Mouse (Mus musculus) neural tube, embryonic 15.5 days (tissue): ENCODE measurements around the gene Adamts4. TPM values are rescaled to one million over a fixed set of nuclear protein-coding genes. Genes with fewer than 3 reads are reported as not detected.

Experiments used
- ATAC-seq: fragments of 200-750 bp; cut with Nextera tagmentation; 2 replicates; pipeline ENCODE4 v1.8.0; 2017; ENCODE audit warnings: mild to moderate bottlenecking, moderate TSS enrichment, moderate library complexity; ENCODE audit not compliant: low FRiP score
- H3K27ac ChIP-seq: fragments of 300-500 bp; sonication (generic); replicated peaks from 2 replicates; pipeline ENCODE4 v1.5.1; 2015; ENCODE audit warnings: mild to moderate bottlenecking, inconsistent platforms
- H3K27me3 ChIP-seq: fragments of 300-500 bp; sonication (generic); replicated peaks from 2 replicates; pipeline ENCODE4 v1.6.1; 2015; ENCODE audit warnings: inconsistent platforms
- H3K36me3 ChIP-seq: fragments of 300-500 bp; sonication (generic); 2 replicates; pipeline ENCODE4 v1.6.1; 2015; ENCODE audit warnings: inconsistent platforms
- H3K4me1 ChIP-seq: fragments of 300-500 bp; sonication (generic); 2 replicates; pipeline ENCODE4 v1.6.1; 2015; ENCODE audit warnings: inconsistent platforms
- H3K4me2 ChIP-seq: fragments of 300-500 bp; sonication (generic); 2 replicates; pipeline ENCODE4 v1.6.1; 2015; ENCODE audit warnings: inconsistent platforms, mild to moderate bottlenecking, moderate library complexity
- H3K4me3 ChIP-seq: fragments of 300-500 bp; sonication (generic); replicated peaks from 2 replicates; pipeline ENCODE4 v1.5.1; 2015; ENCODE audit warnings: mild to moderate bottlenecking, inconsistent platforms
- H3K9ac ChIP-seq: fragments of 300-500 bp; sonication (generic); replicated peaks from 2 replicates; pipeline ENCODE4 v1.6.1; 2015; ENCODE audit warnings: mild to moderate bottlenecking, inconsistent platforms
- H3K9me3 ChIP-seq: fragments of 300-500 bp; sonication (generic); replicated peaks from 2 replicates; pipeline ENCODE4 v1.6.1; 2016; ENCODE audit warnings: inconsistent platforms
- WGBS: fragments of 180-500 bp; shearing (Covaris S2); methylation state at CpG from one replicate; pipeline ENCODE4 v1.1.7; 2015; ENCODE audit warnings: mixed read lengths; 5-methylcytosine and 5-hydroxymethylcytosine counted together
- polyA plus RNA-seq: library from polyadenylated mRNA; unstranded; fragments of >200 nt; fragmentation: Nextera tagmentation; extraction: Ambion mirVana; gene quantifications from 2 replicates; pipeline ENCODE4 v1.2.1, GENCODE M21; 2015

The Adamts4 gene
- polyA plus RNA-seq, 1 experiment from 2014 or later, result 3.3 TPM

DNA sequence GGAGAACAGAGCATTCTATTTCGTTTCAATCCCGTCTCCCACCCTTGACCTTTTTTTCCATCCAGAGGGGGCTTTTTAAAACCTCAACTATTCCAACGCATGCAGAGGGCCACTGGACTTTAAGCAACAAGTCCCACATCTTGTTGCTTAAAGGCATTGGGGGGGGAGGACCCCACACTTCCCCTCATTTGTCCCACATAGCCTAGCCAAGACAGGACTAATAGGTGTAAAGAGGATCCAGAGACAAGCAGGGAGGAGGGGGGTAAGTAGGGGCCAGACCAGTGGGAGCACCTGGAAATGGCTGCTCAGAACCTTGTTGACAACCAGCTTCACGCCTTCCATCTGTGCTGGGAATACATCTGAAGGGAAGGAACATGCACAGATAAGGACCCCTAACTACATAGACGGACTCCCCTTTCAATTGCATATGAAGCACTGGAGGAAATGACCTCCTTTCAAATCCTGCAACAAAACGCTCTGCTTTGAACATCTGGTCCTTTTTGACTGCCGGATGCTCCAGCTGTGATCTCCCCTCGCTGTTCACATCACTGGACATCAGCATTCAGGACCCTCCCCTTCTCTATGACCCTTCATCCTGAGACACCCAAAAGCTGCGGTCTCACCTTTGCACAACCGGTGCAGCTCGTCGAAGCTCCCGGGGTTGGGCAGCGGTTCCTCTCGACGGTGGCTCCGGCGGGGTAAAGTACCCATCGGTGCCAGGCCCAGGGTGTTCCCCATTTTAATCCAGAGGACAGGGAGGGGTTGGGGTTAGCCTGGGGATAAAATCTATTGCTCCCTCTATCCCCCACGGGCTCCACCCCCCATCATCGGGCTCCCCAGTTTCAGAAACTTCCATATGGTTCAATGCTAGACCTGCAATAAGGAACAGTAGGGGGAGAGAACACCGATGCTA lies 28.7 kb upstream of the Adamts4 start:
- H3K9me3 ChIP-seq, result no peaks in the 10 kb centered on the region
- peak overlapping the region; percentile 81 for H3K27ac ChIP-seq
- H3K4me1 ChIP-seq, result peaks cover 18% of the 10 kb centered on the region
- peak overlapping the region; percentile 66 for H3K9ac ChIP-seq
- WGBS, result 4% methylated on average over 22 of the region's 22 CpGs
- peaks cover 19% of the 10 kb centered on the region for H3K36me3 ChIP-seq
- H3K4me2 ChIP-seq, result peak overlapping the region; percentile 90
- no peaks in the 10 kb centered on the region for H3K27me3 ChIP-seq
- ATAC-seq, result peak; percentile 14
- H3K4me3 ChIP-seq, result peak overlapping the region; percentile 74

GRCm38 (mm10) chr1:171222238-171223155 lies 27.7 kb upstream of the Adamts4 start, which contains the start of gene Tomm40l:
Gene Tomm40l (minus strand): TSS chr1:171222514.
- H3K4me1 ChIP-seq, result peaks cover 18% of the 10 kb centered on the region
- peak within 1 kb of the TSS; percentile 66 for H3K9ac ChIP-seq
- H3K36me3 ChIP-seq, result peaks cover 19% of the 10 kb centered on the region
- ATAC-seq, result peak; percentile 95
- H3K27me3 ChIP-seq, result no peaks in the 10 kb centered on the region
- H3K4me3 ChIP-seq, result peak within 1 kb of the TSS; percentile 74
- H3K4me2 ChIP-seq, result peak within 1 kb of the TSS; percentile 90
- peak within 1 kb of the TSS; percentile 81 for H3K27ac ChIP-seq
- WGBS, result 4% methylated on average over 28 of the region's 28 CpGs
- H3K9me3 ChIP-seq, result no peaks in the 10 kb centered on the region

DNA sequence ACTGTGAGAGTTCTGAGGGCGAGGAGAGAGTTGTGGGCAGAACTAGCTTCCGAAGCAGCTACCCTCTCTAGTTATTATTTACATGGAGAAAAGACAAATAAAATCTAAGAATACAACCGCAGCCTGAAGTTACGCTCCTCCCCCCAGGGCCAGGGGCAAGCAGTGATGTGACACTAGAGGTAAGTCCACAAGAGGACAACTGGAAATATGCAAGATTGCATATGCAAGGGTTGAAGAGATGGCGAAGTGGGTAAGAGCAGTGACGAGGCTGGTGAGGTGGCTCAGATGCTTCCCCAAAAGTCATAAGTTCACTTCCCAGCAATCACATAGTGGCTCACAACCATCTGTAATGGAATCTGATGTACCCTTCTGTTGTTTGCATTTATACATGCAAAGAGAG lies 27.1 kb upstream of the Adamts4 start:
- Histone ChIP-seq H3K9me3 (no peaks in the 10 kb centered on the region), H3K4me3 (peak overlapping the region; percentile 74), H3K27me3 (no peaks in the 10 kb centered on the region), H3K4me2 (peak overlapping the region; percentile 90), H3K36me3 (peaks cover 19% of the 10 kb centered on the region), H3K4me1 (peaks cover 18% of the 10 kb centered on the region), H3K27ac (peak overlapping the region; percentile 77), H3K9ac (no peak overlapping the region)
- WGBS, result 90% methylated on average over 6 of the region's 6 CpGs
- no peak for ATAC-seq

- WGBS, result 88% methylated on average over 2 of the region's 2 CpGs
- ATAC-seq, result no peak
- peaks cover 18% of the 10 kb centered on the region for H3K4me1 ChIP-seq
Measured at GRCm38 (mm10) chr1:171223796-171224195, 26.4 kb upstream of the Adamts4 start.

DNA sequence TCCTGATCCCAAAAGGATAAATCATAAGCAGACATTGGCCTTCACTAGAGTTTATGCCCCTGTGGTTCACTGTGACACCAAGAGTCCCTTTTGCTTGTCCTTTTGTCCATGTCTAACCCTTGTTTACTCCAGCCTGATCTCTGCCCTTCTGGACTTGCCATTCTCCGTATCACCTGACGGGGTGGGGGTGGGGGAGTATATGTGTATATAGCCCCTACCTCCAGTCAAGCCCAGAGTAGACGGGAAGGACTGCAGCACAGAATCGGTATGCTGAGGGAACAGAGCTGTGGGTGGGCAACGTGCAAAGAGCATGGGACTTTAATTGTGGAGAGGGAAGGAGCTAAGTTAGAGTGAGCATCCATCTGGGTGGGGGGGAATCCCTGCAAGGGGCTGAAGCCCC lies 25.4 kb upstream of the Adamts4 start, which contains the start of gene Apoa2:
Apoa2 (plus strand) TSS at position 198 of the 400 bp plus-strand sequence.
- 84% methylated on average over 5 of the region's 5 CpGs for WGBS
- Histone ChIP-seq H3K4me3 (no peak within 1 kb of the TSS), H3K9ac (no peak within 1 kb of the TSS), H3K4me2 (no peak within 1 kb of the TSS), H3K36me3 (peaks cover 3% of the 10 kb centered on the region), H3K27ac (no peak within 1 kb of the TSS), H3K9me3 (no peaks in the 10 kb centered on the region), H3K4me1 (peaks cover 18% of the 10 kb centered on the region), H3K27me3 (no peaks in the 10 kb centered on the region)
- ATAC-seq, result no peak

More at GRCm38 (mm10) chr1:171223796-171224195, 26.4 kb upstream of the Adamts4 start:
- H3K27me3 ChIP-seq, result no peaks in the 10 kb centered on the region
- no peak overlapping the region for H3K9ac ChIP-seq
- no peak overlapping the region for H3K4me2 ChIP-seq
- H3K27ac ChIP-seq, result no peak overlapping the region
- H3K36me3 ChIP-seq, result peaks cover 14% of the 10 kb centered on the region
- no peaks in the 10 kb centered on the region for H3K9me3 ChIP-seq
- no peak overlapping the region for H3K4me3 ChIP-seq

DNA sequence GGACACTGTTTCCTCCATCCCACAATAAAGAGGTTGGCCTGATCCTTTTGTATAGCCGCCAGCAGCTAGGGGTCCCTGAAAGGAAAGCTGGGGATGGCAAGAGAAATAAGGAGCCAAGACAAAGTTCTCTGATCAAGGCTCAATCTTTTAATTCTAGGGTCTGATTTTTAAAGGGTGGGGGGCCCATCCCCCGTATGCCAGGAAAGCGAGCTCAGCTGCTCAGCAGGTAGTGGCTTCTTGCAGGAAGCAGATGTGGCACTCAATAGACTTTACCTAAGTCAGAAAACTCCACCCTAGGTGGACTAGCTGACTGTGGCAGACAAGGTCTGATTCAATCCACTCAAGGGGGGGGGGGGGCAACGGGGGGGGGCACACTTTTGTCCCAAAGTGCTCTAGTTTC lies 23.4 kb upstream of the Adamts4 start:
- Histone ChIP-seq H3K27me3 (no peaks in the 10 kb centered on the region), H3K4me3 (no peak overlapping the region), H3K27ac (no peak overlapping the region), H3K9me3 (no peaks in the 10 kb centered on the region), H3K9ac (no peak overlapping the region), H3K36me3 (no peaks in the 10 kb centered on the region), H3K4me2 (no peak overlapping the region), H3K4me1 (peaks cover 5% of the 10 kb centered on the region)
- ATAC-seq, result no peak
- 55% methylated on average over 4 of the region's 4 CpGs for WGBS

DNA sequence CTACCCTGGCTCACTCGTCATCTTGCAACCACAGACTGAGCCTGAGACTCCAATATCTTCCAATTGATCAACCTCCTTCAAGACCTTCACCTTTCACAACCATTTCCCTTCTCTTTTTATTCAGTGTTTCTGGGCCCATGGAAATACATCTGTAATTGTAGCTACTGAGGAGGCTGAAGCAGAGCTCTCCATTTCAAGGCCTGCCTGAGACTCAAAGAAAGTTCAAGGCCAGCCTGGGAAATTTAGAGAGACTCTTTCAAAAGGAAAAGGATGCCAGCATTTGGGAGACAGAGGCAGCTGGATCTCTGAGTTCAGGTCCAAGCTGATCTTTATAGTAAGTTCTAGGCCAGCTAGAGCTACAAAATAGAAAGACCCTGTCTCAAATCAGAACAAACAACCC lies 22.3 kb upstream of the Adamts4 start:
- Histone ChIP-seq H3K36me3 (no peaks in the 10 kb centered on the region), H3K4me3 (no peak overlapping the region), H3K9me3 (no peaks in the 10 kb centered on the region), H3K27ac (no peak overlapping the region), H3K4me1 (peaks cover under 1% of the 10 kb centered on the region), H3K9ac (no peak overlapping the region), H3K4me2 (no peak overlapping the region), H3K27me3 (no peaks in the 10 kb centered on the region)
- no peak for ATAC-seq
- 78% methylated on average over 1 of the region's 1 CpGs for WGBS

DNA sequence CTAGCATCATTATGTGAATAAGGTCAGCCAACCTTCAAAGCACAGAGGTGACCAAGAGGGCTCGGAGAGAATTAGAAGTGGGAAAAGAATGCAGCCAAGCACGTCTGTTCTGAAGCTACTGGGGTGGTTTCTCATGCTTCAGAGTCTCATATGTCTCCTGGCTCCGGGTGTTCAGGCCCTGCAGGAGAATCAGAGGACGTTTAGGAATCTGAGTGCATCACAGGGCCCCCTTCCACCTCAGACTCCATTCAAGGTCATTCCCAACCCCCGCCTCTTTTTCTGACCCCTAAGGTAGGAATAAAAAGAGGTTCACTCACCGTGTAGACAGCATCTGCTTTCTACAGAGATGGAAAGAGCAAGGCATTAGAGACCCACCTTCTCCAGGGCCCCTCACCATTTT lies 20.5 kb upstream of the Adamts4 start:
- Histone ChIP-seq H3K36me3 (peaks cover 13% of the 10 kb centered on the region), H3K27ac (no peak overlapping the region), H3K27me3 (no peaks in the 10 kb centered on the region), H3K9ac (no peak overlapping the region), H3K9me3 (no peaks in the 10 kb centered on the region), H3K4me2 (no peak overlapping the region), H3K4me1 (no peaks in the 10 kb centered on the region), H3K4me3 (no peak overlapping the region)
- WGBS, result 57% methylated on average over 6 of the region's 6 CpGs
- ATAC-seq, result no peak

GRCm38 (mm10) chr1:171230215-171230614 lies 20.0 kb upstream of the Adamts4 start:
- ATAC-seq, result no peak
- Histone ChIP-seq H3K9ac (no peak overlapping the region), H3K4me2 (no peak overlapping the region), H3K27ac (no peak overlapping the region), H3K4me1 (no peaks in the 10 kb centered on the region), H3K36me3 (peaks cover 18% of the 10 kb centered on the region), H3K9me3 (no peaks in the 10 kb centered on the region), H3K27me3 (no peaks in the 10 kb centered on the region), H3K4me3 (no peak overlapping the region)
- WGBS, result 73% methylated on average over 3 of the region's 3 CpGs

- H3K27ac ChIP-seq, result no peak overlapping the region
- WGBS, result 83% methylated on average over 4 of the region's 4 CpGs
Measured at GRCm38 (mm10) chr1:171231844-171232243, 18.4 kb upstream of the Adamts4 start.

DNA sequence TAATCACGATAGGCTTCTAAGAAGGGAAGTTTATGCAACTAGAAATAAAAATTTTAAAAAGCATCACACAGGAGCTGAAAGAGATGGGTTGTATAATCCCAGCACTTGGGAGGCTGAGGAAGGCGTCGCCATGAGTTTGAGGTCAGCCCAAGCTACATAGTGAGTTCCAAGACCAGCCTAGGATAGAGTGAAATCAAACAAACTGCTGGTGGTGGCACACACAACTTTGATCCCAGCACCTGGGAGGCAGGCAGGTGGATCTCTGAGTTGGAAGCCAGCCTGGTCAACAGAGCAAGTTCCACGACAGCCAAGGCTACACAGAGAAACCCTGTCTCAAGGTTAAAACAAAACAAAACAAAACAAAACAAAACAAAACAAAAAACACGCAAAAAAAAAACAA lies 17.9 kb upstream of the Adamts4 start:
- no peaks in the 10 kb centered on the region for H3K9me3 ChIP-seq
- H3K4me2 ChIP-seq, result no peak overlapping the region
- H3K4me3 ChIP-seq, result no peak overlapping the region
- H3K9ac ChIP-seq, result no peak overlapping the region
- H3K36me3 ChIP-seq, result peaks cover 37% of the 10 kb centered on the region
- 87% methylated on average over 5 of the region's 5 CpGs for WGBS
- ATAC-seq, result no peak
- H3K4me1 ChIP-seq, result no peaks in the 10 kb centered on the region
- no peak overlapping the region for H3K27ac ChIP-seq
- H3K27me3 ChIP-seq, result no peaks in the 10 kb centered on the region

More at GRCm38 (mm10) chr1:171231844-171232243, 18.4 kb upstream of the Adamts4 start:
- Histone ChIP-seq H3K27me3 (no peaks in the 10 kb centered on the region), H3K36me3 (peaks cover 32% of the 10 kb centered on the region), H3K4me3 (no peak overlapping the region), H3K9ac (no peak overlapping the region), H3K4me1 (no peaks in the 10 kb centered on the region), H3K9me3 (no peaks in the 10 kb centered on the region), H3K4me2 (no peak overlapping the region)
- no peak for ATAC-seq
